In genomic region chr16:13357806-13358679, GRCm38 (mm10) we compare ENCODE assay signal across 7 mouse cellular contexts.
DNase-seq lines count a peak whose midpoint lies in the region; ATAC-seq lines count a peak whose summit lies in the region.

No protein-coding gene starts in this region.

- H3K9me3 ChIP-seq in forebrain, embryonic 12.5 days, result no peaks in the 10 kb centered on the region
- H3K9me3 ChIP-seq in heart, embryonic 16.5 days (replicated peaks; ENCODE audit: control insufficient read depth, low read length), result no peaks in the 10 kb centered on the region
- H3K9me3 ChIP-seq in liver, embryonic 11.5 days (ENCODE audit: control insufficient read depth, low read length), result no peaks in the 10 kb centered on the region
- H3K9me3 ChIP-seq in neural tube, embryonic 13.5 days, result no peaks in the 10 kb centered on the region

- H3K4me1 ChIP-seq in forebrain, embryonic 12.5 days, result peaks cover 17% of the 10 kb centered on the region
- H3K4me1 ChIP-seq in heart, embryonic 16.5 days (ENCODE audit: control insufficient read depth, insufficient read depth, low read length), result peaks cover 44% of the 10 kb centered on the region
- peaks cover 14% of the 10 kb centered on the region for H3K4me1 ChIP-seq in liver, embryonic 11.5 days (replicated peaks; ENCODE audit: control insufficient read depth, insufficient read depth, low read length)
- peaks cover 45% of the 10 kb centered on the region for H3K4me1 ChIP-seq in neural tube, embryonic 13.5 days (replicated peaks)

- H3K4me2 ChIP-seq in forebrain, embryonic 12.5 days, result peak overlapping the region; percentile 41
- H3K4me2 ChIP-seq in heart, embryonic 16.5 days (ENCODE audit: low read depth, low read length), result peak overlapping the region; percentile 69
- peak overlapping the region; percentile 45 for H3K4me2 ChIP-seq in liver, embryonic 11.5 days
- peak overlapping the region; percentile 57 for H3K4me2 ChIP-seq in neural tube, embryonic 13.5 days

- H3K27me3 ChIP-seq in forebrain, embryonic 12.5 days, result no peaks in the 10 kb centered on the region
- no peaks in the 10 kb centered on the region for H3K27me3 ChIP-seq in heart, embryonic 16.5 days (ENCODE audit: control insufficient read depth, insufficient read depth, low read length)
- H3K27me3 ChIP-seq in liver, embryonic 11.5 days (replicated peaks; ENCODE audit: control insufficient read depth, insufficient read depth, low read length), result no peaks in the 10 kb centered on the region
- H3K27me3 ChIP-seq in neural tube, embryonic 13.5 days, result no peaks in the 10 kb centered on the region

- DNase-seq in cerebellum, adult 11 months, result peak; percentile 71
- DNase-seq in kidney, postnatal 25 days, result peak; percentile 80 to 81
- peak; percentile 38 for DNase-seq in liver, embryonic 11.5 days (ENCODE audit: low spot score)
- DNase-seq in urinary bladder, postnatal 36 days (ENCODE audit: low spot score in 2 of 2), result peak; percentile 51 to 70

- no peak overlapping the region for H3K9ac ChIP-seq in forebrain, embryonic 12.5 days
- peak overlapping the region; percentile 56 for H3K9ac ChIP-seq in heart, embryonic 16.5 days (ENCODE audit: low read length)
- no peak overlapping the region for H3K9ac ChIP-seq in liver, embryonic 11.5 days (ENCODE audit: low read depth, low read length)
- peak overlapping the region; percentile 62 for H3K9ac ChIP-seq in neural tube, embryonic 13.5 days

- H3K4me3 ChIP-seq in forebrain, embryonic 12.5 days (replicated peaks), result peak overlapping the region; percentile 9; the same call in 1 of the 2 replicates
- H3K4me3 ChIP-seq in heart, embryonic 16.5 days (ENCODE audit: low read length), result peak overlapping the region; percentile 43
- peak overlapping the region; percentile 7; the same call in 1 of the 2 replicates for H3K4me3 ChIP-seq in liver, embryonic 11.5 days (ENCODE audit: low read depth, low read length)
- peak overlapping the region; percentile 32 for H3K4me3 ChIP-seq in neural tube, embryonic 13.5 days

- H3K27ac ChIP-seq in forebrain, embryonic 12.5 days, result peak overlapping the region; percentile 53; the same call in 1 of the 2 replicates
- H3K27ac ChIP-seq in heart, embryonic 16.5 days (ENCODE audit: low read length), result peak overlapping the region; percentile 90
- H3K27ac ChIP-seq in liver, embryonic 11.5 days (ENCODE audit: low read depth, low read length), result peak overlapping the region; percentile 45
- H3K27ac ChIP-seq in neural tube, embryonic 13.5 days (replicated peaks), result peak overlapping the region; percentile 83

- 28% methylated on average over 15 of the region's 15 CpGs for WGBS in forebrain, embryonic 12.5 days
- WGBS in heart, embryonic 16.5 days, result 7% methylated on average over 15 of the region's 15 CpGs
- WGBS in liver, embryonic 11.5 days, result 37% methylated on average over 15 of the region's 15 CpGs
- WGBS in neural tube, embryonic 13.5 days, result 18% methylated on average over 15 of the region's 15 CpGs

- no peaks in the 10 kb centered on the region for H3K36me3 ChIP-seq in forebrain, embryonic 12.5 days (replicated peaks)
- H3K36me3 ChIP-seq in heart, embryonic 16.5 days (ENCODE audit: control insufficient read depth, insufficient read depth), result no peaks in the 10 kb centered on the region
- H3K36me3 ChIP-seq in liver, embryonic 11.5 days (ENCODE audit: control insufficient read depth, insufficient read depth, low read length), result no peaks in the 10 kb centered on the region
- H3K36me3 ChIP-seq in neural tube, embryonic 13.5 days, result no peaks in the 10 kb centered on the region

- peak; percentile 74 for ATAC-seq in forebrain, embryonic 12.5 days (ENCODE audit: low FRiP score)
- peak; percentile 80 for ATAC-seq in heart, embryonic 16.5 days (replicated peaks; ENCODE audit: extremely low read depth, insufficient read depth, low FRiP score)
- peak; percentile 74 for ATAC-seq in liver, embryonic 11.5 days (replicated peaks; ENCODE audit: low FRiP score)
- peak; percentile 84 for ATAC-seq in neural tube, embryonic 13.5 days (ENCODE audit: low read depth)

Comparison
In these comparisons a context has a peak if more than half of its experiments do, and no peak if none do; other contexts are left out.
1. Peak in every context shown above with its lines: DNase-seq, ATAC-seq, H3K4me3 ChIP-seq and H3K27ac ChIP-seq.
2. H3K9ac ChIP-seq: peak in heart, embryonic 16.5 days (single experiment) and neural tube, embryonic 13.5 days (single experiment); none in forebrain, embryonic 12.5 days (single experiment) and liver, embryonic 11.5 days (single experiment).